Mouse (Mus musculus) limb, embryonic 10.5 days (tissue): Measurements from ENCODE around the gene Mettl1. TPM values are rescaled to one million over a fixed set of nuclear protein-coding genes. Genes with fewer than 3 reads are reported as not detected.

Experiments used
- DNase-seq: peaks from one replicate; pipeline ENCODE4 v3.0.0-alpha.2; 2017; ENCODE audit warnings: low spot score
- H3K27ac ChIP-seq: fragments of 300-500 bp; sonication (generic); 2 replicates; pipeline ENCODE4 v1.5.1; 2016; ENCODE audit warnings: mild to moderate bottlenecking
- H3K27me3 ChIP-seq: fragments of 300-500 bp; sonication (generic); 2 replicates; pipeline ENCODE4 v1.6.1; 2016; ENCODE audit warnings: low read depth, mild to moderate bottlenecking; ENCODE audit not compliant: poor library complexity, severe bottlenecking
- H3K36me3 ChIP-seq: fragments of 300-500 bp; sonication (generic); 2 replicates; pipeline ENCODE4 v1.6.1; 2016; ENCODE audit warnings: mild to moderate bottlenecking, moderate library complexity
- H3K4me1 ChIP-seq: fragments of 300-500 bp; sonication (generic); 2 replicates; pipeline ENCODE4 v1.6.1; 2016
- H3K4me3 ChIP-seq: fragments of 300-500 bp; sonication (generic); 2 replicates; pipeline ENCODE4 v1.5.1; 2016; ENCODE audit warnings: mild to moderate bottlenecking, moderate library complexity
- H3K9me3 ChIP-seq: fragments of 300-500 bp; sonication (generic); replicated peaks from 2 replicates; pipeline ENCODE4 v1.6.1; 2016; ENCODE audit warnings: mild to moderate bottlenecking
- WGBS: fragments of 180-500 bp; shearing (Covaris S2); methylation state at CpG from one replicate; pipeline ENCODE4 v1.1.7; 2016; 5-methylcytosine and 5-hydroxymethylcytosine counted together
- microRNA counts: library from miRNA; unstranded; fragments of <30 nt; microRNA quantifications from one replicate; lab custom pipeline; 2017
- microRNA-seq: library from miRNA; unstranded; fragments of <30 nt; microRNA quantifications from one replicate; pipeline ENCODE4, GENCODE M21; 2017
- polyA plus RNA-seq: library from polyadenylated mRNA; unstranded; fragments of >200 nt; fragmentation: Nextera tagmentation; extraction: Ambion mirVana; gene quantifications from 2 replicates; pipeline ENCODE4 v1.2.1, GENCODE M21; 2016

The Mettl1 gene
- polyA plus RNA-seq, 1 experiment from 2014 or later: 60.2 TPM

DNA sequence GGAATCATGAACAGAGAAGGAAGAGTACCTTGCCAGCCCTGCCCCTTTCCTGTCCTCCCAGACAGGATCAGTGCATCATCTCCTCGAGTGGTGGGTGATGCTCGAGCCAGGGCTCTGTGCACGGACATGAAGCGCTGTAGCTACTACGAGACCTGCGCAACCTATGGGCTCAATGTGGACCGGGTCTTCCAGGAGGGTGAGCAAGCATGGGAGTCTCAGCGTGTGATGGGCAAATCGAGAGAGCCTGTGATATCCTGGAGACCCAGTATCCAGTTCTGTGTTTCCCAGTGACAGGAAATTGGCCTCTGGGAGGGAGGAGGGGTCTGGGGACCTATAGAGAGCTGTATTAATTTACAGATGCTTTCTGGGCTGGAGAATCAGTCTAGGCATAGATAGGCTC lies 43.8 kb downstream of the Mettl1 start:
- no peaks in the 10 kb centered on the region for H3K9me3 ChIP-seq

DNA sequence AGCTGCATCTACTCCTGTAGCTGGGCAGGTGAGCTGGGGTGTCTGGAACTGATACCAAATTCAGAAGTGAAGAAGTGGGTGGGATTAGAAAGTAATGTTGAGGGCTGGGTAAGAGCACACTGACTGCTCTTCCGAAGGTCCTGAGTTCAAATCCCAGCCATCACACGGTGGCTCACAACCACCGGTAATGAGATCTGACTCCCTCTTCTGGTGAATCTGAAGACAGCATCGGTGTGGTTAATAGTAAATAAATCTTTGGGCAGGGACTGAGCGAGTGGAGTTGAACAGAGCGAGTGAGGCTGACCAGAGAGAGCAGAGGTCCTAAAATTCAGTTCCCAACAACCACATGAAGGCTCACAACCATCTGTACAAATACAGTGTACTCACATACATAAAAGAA lies 44.4 kb downstream of the Mettl1 start:
- DNase-seq: no peak
- no peak overlapping the region for H3K4me3 ChIP-seq
- H3K9me3 ChIP-seq: no peaks in the 10 kb centered on the region
- H3K36me3 ChIP-seq: no peaks in the 10 kb centered on the region
- H3K27ac ChIP-seq: no peak overlapping the region
- peaks cover 16% of the 10 kb centered on the region for H3K4me1 ChIP-seq
- WGBS: 68% methylated on average over 6 of the region's 6 CpGs
- H3K27me3 ChIP-seq: peaks cover 95% of the 10 kb centered on the region

More for the DNA sequence above, 43.8 kb downstream of the Mettl1 start:
- no peak overlapping the region for H3K4me3 ChIP-seq
- 82% methylated on average over 9 of the region's 9 CpGs for WGBS
- H3K4me1 ChIP-seq: peaks cover 18% of the 10 kb centered on the region
- no peak overlapping the region for H3K27ac ChIP-seq
- no peak for DNase-seq
- no peaks in the 10 kb centered on the region for H3K36me3 ChIP-seq
- peaks cover 95% of the 10 kb centered on the region for H3K27me3 ChIP-seq

DNA sequence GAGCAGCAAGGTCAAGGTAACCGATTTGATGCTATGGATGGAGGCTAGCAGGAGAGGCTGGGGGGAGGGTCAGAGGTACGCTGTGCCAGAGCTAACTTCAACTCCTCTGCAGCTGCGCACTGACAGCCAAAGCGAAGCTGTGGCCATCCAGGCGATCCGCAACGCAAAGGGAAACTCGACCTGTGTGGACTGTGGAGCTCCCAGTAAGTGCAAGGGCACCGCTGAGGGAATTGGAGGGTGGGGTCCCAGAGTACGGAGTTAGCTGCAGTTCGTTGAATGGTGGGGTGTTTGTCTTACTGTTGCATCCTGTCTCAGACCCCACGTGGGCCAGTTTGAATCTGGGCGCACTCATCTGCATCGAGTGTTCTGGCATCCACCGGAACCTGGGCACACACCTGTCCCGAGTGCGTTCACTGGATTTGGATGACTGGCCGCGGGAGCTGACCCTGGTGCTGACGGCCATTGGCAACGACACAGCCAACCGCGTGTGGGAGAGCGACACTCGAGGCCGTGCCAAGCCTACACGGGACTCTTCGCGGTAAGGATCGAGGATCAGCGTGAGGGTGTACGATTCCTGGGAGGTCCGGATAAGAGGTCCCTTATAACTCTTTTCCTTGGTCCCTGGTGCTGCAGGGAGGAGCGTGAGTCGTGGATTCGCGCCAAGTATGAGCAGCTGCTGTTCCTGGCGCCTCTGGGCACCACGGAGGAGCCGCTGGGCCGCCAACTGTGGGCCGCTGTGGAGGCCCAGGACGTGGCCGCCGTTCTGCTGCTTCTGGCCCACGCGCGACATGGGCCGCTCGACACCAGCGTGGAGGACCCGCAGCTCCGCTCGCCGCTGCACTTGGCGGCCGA lies 49.6 kb downstream of the Mettl1 start:
- Histone ChIP-seq H3K4me3 (peak overlapping the region; percentile 11; the same call in 1 of the 2 replicates), H3K36me3 (peaks cover 9% of the 10 kb centered on the region), H3K27ac (no peak overlapping the region), H3K27me3 (peaks cover 87% of the 10 kb centered on the region), H3K4me1 (peaks cover 16% of the 10 kb centered on the region), H3K9me3 (no peaks in the 10 kb centered on the region)
- DNase-seq: peak; percentile 73
- 10% methylated on average over 57 of the region's 57 CpGs for WGBS

DNA sequence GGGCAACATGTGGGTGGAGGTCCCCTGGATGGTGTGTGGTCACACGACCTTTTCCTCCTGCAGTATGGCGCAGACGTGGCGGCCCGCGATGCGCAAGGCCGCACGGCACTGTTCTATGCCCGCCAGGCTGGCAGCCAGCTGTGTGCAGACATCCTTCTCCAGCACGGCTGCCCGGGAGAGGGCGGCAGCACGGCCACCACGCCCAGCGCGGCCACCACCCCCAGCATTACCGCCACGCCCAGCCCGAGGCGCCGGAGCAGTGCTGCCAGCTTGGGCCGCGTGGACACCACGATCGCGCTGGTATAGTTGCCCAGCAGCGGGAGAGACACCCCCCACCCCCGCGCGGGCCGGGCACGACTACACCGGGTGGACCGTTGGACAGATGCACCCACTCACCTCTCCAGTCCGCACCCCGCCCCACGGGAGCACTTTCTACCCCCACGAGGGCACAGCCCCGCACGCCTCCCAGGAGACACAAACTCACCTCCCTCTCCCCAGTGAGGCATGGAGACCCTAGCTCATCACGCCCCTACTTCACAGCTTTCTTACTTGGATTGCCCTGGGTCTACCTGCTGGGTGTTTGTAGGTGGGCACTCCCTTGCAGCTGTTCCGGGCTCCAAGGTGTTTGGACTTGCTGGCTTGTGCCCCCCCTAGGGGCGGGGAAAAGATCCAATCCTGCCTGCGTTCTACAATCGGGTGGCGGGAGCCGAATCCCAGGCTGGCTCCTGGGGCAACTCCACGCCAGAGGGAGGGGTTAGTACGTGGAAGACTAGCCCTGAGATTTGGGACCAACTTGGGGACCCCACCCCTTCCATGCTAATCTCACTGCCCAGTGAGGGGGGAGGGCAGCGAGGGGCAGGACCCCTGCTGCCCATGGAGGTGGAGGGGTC lies 50.5 kb downstream of the Mettl1 start:
- no peaks in the 10 kb centered on the region for H3K9me3 ChIP-seq
- no peak overlapping the region for H3K27ac ChIP-seq
- no peak for DNase-seq
- peak overlapping the region; percentile 11 for H3K4me3 ChIP-seq
- peaks cover 19% of the 10 kb centered on the region for H3K36me3 ChIP-seq
- H3K27me3 ChIP-seq: peaks cover 86% of the 10 kb centered on the region
- 10% methylated on average over 47 of the region's 51 CpGs for WGBS
- H3K4me1 ChIP-seq: peaks cover 16% of the 10 kb centered on the region

DNA sequence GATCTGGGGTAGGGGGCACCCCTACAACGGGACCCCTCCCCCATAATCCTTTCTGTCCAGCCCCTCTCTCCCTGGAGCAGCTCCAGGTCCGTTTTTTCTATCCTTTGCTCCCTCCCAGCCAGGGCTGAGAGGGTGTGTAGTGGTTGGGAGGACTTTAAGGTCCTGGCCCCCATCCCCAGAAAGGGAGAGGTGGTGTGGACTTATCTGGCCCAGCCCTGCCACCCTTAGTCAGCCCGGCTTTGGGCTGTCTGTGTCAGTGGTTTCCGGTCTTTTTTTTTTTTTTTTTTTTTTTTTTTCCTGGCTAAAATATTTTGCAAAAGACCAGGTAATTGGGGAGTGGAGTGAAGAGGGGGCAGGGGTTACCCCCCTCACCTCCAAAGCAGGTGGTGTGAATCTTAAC lies 51.5 kb downstream of the Mettl1 start:
- WGBS: 52% methylated on average over 4 of the region's 4 CpGs
- no peak overlapping the region for H3K4me3 ChIP-seq
- H3K27me3 ChIP-seq: peaks cover 76% of the 10 kb centered on the region

DNA sequence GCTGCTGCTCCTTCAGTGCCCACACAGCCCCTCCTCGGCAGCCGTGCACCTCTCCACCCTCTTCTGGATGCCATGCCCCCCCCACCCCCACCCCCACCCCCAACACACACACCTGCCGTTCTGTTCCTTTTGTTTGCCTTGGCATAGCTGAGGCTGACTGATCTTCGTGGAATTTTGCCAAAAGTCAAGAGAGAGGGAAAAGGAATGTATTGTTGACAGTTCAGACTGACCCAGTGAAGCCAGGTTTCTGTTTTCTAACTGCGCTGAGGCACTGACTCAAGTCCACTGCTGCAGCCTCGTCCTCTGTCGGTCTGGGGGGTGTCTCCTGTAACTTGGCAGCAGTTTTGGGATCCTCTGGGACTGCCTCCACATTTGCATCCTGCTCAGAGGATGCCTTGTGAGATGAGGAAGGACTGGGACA lies 53.2 kb downstream of the Mettl1 start:
- Histone ChIP-seq H3K4me1 (peaks cover 16% of the 10 kb centered on the region), H3K4me3 (no peak overlapping the region), H3K9me3 (no peaks in the 10 kb centered on the region), H3K27me3 (peaks cover 59% of the 10 kb centered on the region), H3K36me3 (peaks cover 45% of the 10 kb centered on the region), H3K27ac (no peak overlapping the region)
- 71% methylated on average over 7 of the region's 7 CpGs for WGBS
- no peak for DNase-seq

More for the DNA sequence above, 51.5 kb downstream of the Mettl1 start:
- H3K27ac ChIP-seq: no peak overlapping the region
- peaks cover 16% of the 10 kb centered on the region for H3K4me1 ChIP-seq
- peaks cover 29% of the 10 kb centered on the region for H3K36me3 ChIP-seq
- H3K9me3 ChIP-seq: no peaks in the 10 kb centered on the region
- DNase-seq: no peak

MicroRNAs within 50 kb of the gene (microRNA counts, 519-probe panel; counts per million panel counts)
- 684 counts per million, percentile 72 among the panel's probes with 10 or more counts for microRNA mmu-miR-26a (lab: Ali Mortazavi, UCI)
- microRNA mmu-miR-546 (lab: Ali Mortazavi, UCI): 684 counts per million, percentile 72 among the panel's probes with 10 or more counts

Small RNA genes lying within 50 kb of the gene (microRNA-seq; reads per million reads assigned to microRNA genes)
- 31.9 reads per million, percentile 35 among the genes with 10 or more reads in this experiment for gene Mir26a-2
- gene Mir546: not detected

Other genes with a start within 250 kb of the Mettl1 start
- gene Atp23, start 140.1 kb upstream of the Mettl1 start, polyA plus RNA-seq: 19.3 and 23.6 TPM in 2 replicates
- gene Ctdsp2, start 62.7 kb upstream of the Mettl1 start, polyA plus RNA-seq: 45.9 and 59.0 TPM in 2 replicates
- gene Avil, start 40.7 kb upstream of the Mettl1 start, polyA plus RNA-seq: 0.05 and 0.06 TPM in 2 replicates
- 109 and 114 TPM in 2 replicates for gene Tsfm, start 10.6 kb upstream of the Mettl1 start, polyA plus RNA-seq
- 0.33 and 0.34 TPM in 2 replicates for gene Eef1akmt3, start 99 bp downstream of the Mettl1 start, polyA plus RNA-seq
- gene Cyp27b1, start 6.8 kb downstream of the Mettl1 start, polyA plus RNA-seq: 0.11 and 0.24 TPM in 2 replicates
- 0.33 and 0.79 TPM in 2 replicates for gene March9, start 18.8 kb downstream of the Mettl1 start, polyA plus RNA-seq
- gene Cdk4, start 22.1 kb downstream of the Mettl1 start, polyA plus RNA-seq: 3,142 and 3,162 TPM in 2 replicates
- 169 and 181 TPM in 2 replicates for gene Tspan31, start 28.9 kb downstream of the Mettl1 start, polyA plus RNA-seq
- 0.03 TPM in 1 of 2 replicates, not detected in the other for gene Agap2, start 33.9 kb downstream of the Mettl1 start, polyA plus RNA-seq
- 41.3 and 49.7 TPM in 2 replicates for gene Os9, start 79.7 kb downstream of the Mettl1 start, polyA plus RNA-seq
- 2.8 and 3.4 TPM in 2 replicates for gene B4galnt1, start 123.8 kb downstream of the Mettl1 start, polyA plus RNA-seq
- gene Slc26a10, start 139.2 kb downstream of the Mettl1 start, polyA plus RNA-seq: 3.4 and 4.1 TPM in 2 replicates
- 25.8 and 36.3 TPM in 2 replicates for gene Arhgef25, start 148.7 kb downstream of the Mettl1 start, polyA plus RNA-seq
- gene Dtx3, start 154.3 kb downstream of the Mettl1 start, polyA plus RNA-seq: 91.4 and 122 TPM in 2 replicates
- gene Pip4k2c, start 170.2 kb downstream of the Mettl1 start, polyA plus RNA-seq: 25.0 and 27.8 TPM in 2 replicates
- gene Kif5a, start 221.9 kb downstream of the Mettl1 start, polyA plus RNA-seq: 1.4 and 2.2 TPM in 2 replicates
- 185 and 194 TPM in 2 replicates for gene Dctn2, start 225.0 kb downstream of the Mettl1 start, polyA plus RNA-seq
- 16.7 and 18.8 TPM in 2 replicates for gene Mbd6, start 247.6 kb downstream of the Mettl1 start, polyA plus RNA-seq